Mouse (Mus musculus) C3H10T1/2 (cell line): Measurements from ENCODE around the gene Dnah7c. TPM values are rescaled to one million over a fixed set of nuclear protein-coding genes. Genes with fewer than 3 reads are reported as not detected.

ENCODE experiments used
- polyA plus RNA-seq, 2 experiments: library from polyadenylated mRNA; unstranded; fragments of >200 nt; fragmentation: generic; extraction: Trizol; gene quantifications; one replicate each; pipeline ENCODE4 v1.2.1; 2012; ENCODE audit warnings: missing spikeins in 2 of 2

Dnah7c gene
- not detected for polyA plus RNA-seq

GRCm38 (mm10) chr1:46425137-46425925 is at the start of gene Dnah7c:
Dnah7c (plus strand) TSS chr1:46425592.

